Mouse (Mus musculus) bone marrow macrophage, adult 2 months (primary cell): ENCODE measurements around the gene Syngap1.

Experiments
- CTCF ChIP-seq: IDR thresholded peaks from 2 replicates; pipeline ENCODE4 v1.5.1; 2012; ENCODE audit warnings: low read depth, mild to moderate bottlenecking, low read length, moderate library complexity
- POLR2A ChIP-seq: IDR thresholded peaks from 2 replicates; pipeline ENCODE4 v1.6.1; 2012; ENCODE audit warnings: mild to moderate bottlenecking, low read depth, low read length, borderline replicate concordance

DNA sequence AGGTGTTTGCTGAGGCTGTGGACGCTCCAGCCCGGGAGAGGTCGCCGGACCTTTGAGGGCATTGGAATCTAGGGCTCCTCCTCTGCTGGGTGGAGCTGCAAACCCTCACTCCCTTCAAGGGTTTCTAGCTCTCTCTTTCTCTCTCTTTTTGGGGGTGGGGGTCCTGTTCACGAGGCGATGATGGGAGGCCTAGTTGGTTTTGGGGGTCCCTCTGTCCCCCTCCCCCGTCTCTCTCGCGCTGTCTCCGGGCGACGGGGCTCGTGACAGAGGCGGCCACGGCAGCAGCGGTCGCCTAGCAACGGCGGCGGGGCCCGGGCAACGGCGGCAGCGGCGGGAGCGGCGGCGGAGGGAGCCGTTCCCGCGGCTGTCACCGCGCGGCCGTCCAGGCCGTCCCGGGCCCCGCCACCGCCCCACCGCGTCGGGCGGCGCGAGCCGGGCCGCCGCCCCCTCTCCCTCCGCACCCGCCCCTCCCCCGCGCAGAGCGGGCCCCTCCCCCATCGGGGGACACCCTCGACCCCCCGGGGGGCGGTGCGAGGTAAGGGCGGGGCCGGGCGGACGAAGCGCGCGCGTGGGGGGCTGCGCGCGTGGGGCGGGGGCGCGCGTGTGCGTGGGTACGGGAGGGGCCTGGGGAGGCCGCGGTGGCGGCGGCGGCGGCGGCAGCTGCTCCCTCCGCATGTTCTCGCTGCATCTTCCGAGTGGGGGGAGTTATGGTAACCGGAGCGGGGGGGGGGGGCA, 7.4 kb downstream of the Syngap1 start:
- no peak for TF ChIP-seq CTCF
- no peak for TF ChIP-seq POLR2A
